Mouse (Mus musculus) gastrocnemius, adult 8-10 months (tissue): ENCODE measurements around the gene Cpne1. TPM values are rescaled to one million over a fixed set of nuclear protein-coding genes. Genes with fewer than 3 reads are reported as not detected.

Source experiments
- DNase-seq, 2 experiments: peaks; one replicate each; pipeline ENCODE4 v3.0.0; 2022; ENCODE audit warnings: low spot score in 2 of 2
- total RNA-seq, 4 experiments: library from RNA; stranded (reverse); gene quantifications; 2 replicates each; pipeline ENCODE4 v1.2.4; 2022

Gene Cpne1
- total RNA-seq, 4 experiments from 2014 or later = 5.6 to 13.2 (median 9.8) TPM

DNA sequence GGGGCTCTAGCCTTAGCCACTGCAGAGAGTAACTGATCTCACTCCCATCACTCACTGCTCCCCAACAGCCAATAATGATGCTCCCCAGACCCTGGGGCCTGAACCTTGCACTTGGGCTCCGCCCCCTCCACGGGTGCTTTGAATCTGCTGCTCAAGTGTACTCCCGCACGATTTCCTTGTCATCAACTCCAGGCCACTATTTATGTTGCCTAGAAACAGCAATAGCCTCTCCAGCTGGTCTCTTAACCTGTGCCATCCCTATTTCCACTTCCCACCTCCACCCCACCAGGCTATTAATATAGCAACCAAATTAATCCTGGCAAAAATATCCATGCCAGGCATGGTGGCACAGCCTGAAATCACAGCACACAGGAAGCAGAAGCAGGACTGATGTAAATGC, 32.1 kb downstream of the Cpne1 start:
- DNase-seq = no peak

DNA sequence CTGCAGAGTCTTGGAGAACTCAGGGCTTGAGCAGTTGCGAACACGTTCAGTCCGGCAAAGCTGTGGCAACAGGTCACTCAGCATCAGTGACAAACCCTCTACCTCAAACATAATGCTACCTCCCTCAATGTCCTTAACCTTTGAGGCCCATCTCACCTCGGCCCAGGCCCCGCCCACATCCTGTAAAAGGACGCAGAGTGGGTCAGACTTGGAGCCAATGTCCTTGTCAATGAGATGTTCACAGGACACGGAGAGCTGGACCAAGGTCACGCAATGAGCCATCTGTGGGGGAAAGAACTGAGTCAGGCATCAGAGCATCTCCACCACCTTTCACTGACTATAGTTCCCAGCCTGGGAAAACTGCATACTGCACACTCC, 32.6 kb downstream of the Cpne1 start:
- no peak for DNase-seq

DNA sequence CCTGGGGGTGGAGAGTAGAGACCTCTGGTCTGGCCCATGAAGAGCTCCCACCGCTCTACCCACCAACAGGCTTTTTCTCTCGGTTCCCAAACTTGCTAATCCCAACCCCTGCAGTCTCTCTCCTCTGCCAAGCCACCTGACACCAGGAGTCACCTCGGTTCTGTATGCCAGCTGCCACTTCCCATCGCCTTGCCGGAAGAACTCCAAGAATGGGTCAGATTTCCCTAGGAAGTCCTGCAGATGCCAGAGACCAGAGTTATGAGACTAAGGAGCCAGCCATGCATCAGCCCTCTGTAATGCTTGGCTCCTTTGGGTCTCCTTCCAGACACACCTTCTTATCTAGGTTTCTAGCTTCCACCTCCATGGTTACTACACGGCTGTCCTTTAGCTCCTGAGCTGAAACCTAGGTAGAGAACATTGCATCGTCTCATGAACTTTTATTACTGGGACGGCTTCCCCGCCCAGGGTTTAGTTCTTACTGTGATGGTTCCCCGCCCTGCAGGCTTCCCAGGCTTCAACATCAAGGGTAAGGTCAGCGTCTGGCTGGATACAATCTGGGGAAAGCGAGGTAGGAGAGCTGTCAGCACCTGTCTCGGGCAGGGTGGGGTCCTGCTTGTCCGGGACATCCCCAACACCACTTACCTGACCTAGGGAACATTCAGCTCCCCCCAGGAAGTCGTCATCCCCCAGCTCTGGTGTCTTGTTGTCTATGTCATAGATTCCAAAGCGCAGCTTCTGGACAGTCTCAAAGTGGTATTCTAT, 33.2 kb downstream of the Cpne1 start:
- DNase-seq = peak in 1 of 2 experiments; percentile 54

DNA sequence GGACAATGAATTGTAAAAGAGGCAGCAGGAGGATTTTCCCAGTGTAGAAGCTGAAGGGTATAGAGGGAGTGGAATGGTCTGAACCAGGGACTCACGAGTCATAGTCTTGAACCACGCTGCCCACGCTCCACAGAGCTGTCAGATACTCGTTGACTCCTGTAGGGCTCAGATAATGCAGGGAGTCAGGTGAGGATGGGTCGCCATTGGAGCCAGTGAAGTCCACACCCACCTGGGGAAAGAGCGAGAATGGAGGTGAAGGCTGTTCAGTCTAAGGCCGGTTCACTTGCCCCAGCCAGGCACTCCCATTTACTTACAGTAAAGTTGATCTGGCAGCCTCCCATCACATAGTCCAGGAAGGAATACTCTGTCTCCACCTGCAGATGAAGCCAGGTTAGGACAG, 34.3 kb downstream of the Cpne1 start:
- DNase-seq = no peak

DNA sequence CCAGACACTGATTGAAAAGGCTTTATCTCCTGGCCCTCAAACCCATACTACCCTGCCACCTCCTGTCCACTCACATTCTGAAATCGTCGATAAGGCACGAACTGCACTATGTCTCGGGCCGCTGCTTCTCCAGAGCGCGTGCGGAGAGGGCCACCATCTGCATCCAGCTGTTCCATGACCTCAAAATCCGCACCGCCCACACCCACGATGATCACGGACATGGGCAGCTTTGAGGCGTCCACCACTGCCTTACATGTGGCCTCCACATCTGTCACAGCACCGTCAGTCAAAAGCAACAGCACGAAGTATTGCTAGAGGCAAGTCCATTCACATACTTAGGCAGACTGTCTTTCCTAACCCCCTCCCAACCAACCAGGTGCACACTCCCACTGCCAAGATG, 38.0 kb downstream of the Cpne1 start:
- DNase-seq = no peak

DNA sequence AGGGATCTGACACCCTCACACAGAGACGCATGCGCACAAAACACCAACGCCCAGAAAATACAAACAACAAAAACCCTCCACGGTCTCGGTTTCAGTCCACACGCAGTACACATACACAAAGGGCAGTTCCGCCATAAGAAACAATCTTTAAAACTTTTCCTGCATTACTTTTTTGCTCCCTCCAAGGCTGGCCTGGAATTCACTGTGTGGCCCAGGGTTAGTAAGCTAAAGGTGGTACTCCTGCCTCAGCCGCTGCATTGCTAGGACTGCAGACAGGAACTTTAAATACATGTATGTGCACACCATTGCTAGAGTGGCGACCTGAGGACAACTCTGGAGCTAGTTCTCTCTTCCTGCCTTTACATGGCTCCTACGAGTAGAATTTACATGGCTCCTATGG, 40.5 kb downstream of the Cpne1 start:
- DNase-seq = no peak

DNA sequence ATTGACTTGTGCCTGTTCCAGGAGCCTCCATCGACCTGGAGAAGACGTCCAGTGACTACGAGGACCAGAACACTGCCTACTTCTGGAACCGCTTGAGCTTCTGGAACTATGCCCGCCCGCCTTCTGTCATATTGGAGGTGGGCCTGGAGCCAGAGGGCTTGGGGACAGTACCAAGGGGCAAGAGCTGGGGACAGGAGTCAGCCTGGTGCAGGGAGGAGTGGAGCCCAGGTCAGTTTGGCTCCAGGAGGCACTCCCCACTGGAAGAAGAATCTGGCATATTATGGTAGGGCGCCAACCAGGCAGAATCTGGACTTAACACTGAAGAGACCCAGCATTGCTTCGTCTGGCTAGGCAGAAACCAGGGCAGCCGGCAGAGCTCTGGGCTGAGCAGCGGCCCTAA, 43.8 kb downstream of the Cpne1 start:
- no peak for DNase-seq

DNA sequence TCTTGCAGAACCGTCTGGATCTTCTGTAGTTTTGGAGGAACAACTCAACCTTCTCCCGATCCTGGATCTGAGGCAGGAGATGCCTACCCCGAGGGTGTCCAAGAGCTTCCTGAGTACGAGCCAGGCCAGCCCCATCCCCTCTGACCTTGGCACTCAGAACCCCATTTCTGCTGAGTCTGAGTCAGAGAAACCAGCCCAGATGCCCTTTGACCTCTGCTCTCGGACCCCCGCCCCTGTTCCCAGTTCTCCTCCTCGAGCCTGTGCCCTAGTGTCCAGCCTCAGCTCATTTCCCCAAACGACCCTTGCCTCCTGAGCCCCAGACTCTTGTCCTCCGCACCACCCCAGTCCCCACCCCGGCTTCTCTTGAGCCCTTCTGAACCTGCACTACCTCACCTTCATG, 45.6 kb downstream of the Cpne1 start:
- DNase-seq = no peak

DNA sequence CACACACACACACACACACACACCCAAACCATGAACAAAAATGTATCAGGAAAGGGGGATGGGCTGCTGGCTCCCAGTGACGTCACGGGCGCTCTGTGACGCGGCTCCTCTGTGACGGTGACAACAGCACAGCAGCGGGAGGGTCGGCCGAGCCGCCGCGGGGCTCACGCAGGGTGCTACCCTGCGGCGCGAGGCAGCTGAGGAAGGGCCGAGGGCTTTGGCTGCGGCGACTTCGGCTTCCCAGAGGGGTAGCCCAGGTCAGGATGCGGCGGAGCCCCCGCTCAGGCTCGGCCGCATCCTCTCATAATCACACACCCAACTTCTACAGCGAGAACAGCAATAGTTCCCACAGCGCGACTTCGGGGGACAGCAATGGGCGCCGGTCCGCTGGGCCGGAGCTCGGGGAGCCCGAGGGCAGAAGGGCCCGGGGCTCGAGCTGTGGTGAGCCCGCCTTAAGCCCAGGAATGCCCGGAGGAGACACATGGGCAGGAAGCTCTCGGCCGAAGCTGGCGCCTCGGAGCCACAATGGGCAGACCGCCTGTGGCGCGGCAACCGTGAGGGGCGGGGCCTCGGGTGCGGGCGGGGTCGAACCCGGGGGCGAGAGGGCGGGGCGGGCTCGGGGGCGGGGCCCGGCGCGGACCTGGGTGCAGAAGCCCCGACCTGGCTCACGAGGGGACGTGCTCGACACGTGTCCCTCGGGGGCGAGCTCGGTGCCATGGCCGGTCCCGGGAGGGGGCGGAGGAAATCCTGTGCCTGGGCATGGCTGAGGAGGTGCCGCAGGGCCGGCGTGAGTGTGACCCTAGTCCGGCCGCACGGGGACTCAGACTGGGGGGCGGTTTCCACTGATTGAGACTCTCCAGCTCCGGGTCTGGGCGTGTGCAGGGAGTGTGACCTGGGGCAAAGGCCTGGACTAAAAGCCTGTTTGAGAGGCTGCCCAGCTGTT, 46.4 kb downstream of the Cpne1 start, which contains the start of gene Spag4:
Gene Spag4, plus strand, starts transcription at position 77 of the 943 bp plus-strand sequence.
- DNase-seq = peak; percentile 32 to 48

DNA sequence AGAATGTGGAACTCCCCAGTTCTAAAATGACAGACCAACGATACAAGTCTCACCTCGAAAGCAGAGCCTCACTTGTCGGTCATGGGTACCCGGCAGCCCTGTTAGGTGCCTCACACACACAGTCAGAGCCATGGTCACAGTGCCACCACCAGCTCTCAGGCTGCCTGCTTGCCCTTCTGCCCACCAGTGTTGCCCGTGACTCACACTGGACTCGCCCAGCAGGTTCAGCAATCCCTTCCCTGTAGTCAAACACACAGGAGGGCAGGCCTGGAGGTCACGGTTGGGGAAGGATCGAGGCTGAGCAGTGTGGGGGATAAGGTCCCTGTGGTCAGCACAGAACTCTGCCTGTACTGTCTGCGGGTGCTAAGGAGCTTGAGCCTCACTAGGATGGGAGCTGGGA, 58.9 kb downstream of the Cpne1 start, which contains the start of gene Fer1l4:
Gene Fer1l4, minus strand, starts transcription at position 132 of the 400 bp plus-strand sequence.
- no peak for DNase-seq

DNA sequence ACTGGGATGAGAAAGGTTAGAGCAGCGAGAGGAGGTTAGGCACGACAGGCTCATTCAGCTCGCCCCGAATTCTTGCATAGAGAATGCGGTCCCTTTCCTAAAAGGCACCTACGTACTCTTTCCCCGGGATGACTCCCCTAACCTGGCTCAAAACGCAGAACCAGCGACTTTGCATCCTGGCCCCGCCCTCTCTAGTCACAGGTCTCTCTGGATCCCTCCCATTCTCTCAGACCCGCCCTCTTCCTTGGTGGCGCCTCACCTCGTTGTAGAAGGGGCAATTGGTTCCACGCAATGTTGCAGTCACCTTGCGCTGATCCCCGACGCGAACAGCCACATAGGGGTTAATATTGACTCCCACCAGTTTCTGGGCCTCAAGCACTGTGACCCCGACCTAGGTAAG, 63.8 kb downstream of the Cpne1 start:
- DNase-seq = no peak

DNA sequence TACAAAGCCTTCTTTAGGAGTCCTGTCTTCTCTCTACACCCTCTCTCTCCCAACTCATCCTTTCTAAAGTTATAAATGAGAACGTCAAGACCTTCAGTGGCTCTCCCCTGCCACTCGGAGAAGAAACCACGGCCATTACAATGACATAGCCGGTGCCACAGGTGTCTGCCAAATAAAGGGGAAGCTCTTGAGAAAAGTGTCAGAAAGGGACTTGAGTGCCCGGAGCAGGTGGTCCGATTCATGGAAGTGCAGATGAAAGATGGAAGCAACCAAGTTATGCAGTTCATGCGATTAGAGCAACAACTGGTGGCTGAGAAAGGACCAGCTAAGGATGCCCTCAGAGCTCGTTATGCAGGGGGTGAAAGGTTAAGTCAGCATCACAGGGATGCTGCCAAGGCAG, 68.9 kb downstream of the Cpne1 start:
- DNase-seq = no peak

DNA sequence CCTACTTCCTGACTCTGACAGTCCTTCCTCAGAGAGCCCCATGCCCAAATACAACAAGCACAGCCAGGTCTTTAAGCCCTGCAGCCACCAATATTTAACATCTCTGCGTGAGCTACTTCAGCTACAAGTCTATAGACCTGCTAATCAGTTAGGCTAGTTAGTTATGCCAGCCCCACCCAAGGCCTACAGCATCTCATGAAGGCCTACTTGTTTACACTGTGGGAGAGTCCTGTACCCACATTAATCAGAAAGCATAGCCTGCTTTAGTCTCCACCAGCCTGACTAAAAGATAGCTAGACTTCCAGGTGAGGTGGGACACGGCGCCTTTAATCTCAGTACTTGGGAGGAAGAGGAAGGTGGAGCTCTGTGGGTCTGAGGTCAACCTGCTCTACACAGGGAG, 72.4 kb downstream of the Cpne1 start:
- DNase-seq = no peak

DNA sequence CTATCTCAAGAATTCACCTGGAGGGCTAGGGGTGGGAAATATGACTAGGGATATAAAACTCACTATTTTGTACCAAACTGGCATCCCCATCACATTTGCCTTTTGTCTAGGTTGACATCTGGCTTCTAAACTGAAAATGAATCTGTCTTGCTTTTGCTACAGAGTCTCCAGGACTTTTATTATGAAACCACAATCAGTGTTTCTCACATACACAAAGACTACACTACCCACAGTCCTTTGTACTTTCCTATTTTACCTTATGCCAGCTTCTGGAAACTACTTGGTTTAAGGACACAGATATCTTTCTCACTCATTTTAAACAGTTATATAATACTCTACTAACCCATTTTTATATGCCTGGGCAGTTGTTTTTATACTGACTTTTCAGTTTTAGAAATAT, 86.3 kb downstream of the Cpne1 start:
- no peak for DNase-seq

Other genes with a start within 250 kb of the Cpne1 start
- 100 to 1,000 TPM; 154 to 182 (median 168) TPM for gene Uqcc1, start 181.7 kb downstream of the Cpne1 start, total RNA-seq
- not detected for gene Gm15557, start 171.2 kb downstream of the Cpne1 start, total RNA-seq
- under 1 TPM in 2 of 4 experiments, not detected in 2; 0.16 to 0.19 TPM for gene Gdf5, start 166.6 kb downstream of the Cpne1 start, total RNA-seq
- 1 to 10 TPM; 4.1 to 4.5 (median 4.2) TPM for gene Cep250, start 155.5 kb downstream of the Cpne1 start, total RNA-seq
- under 1 TPM in 2 of 4 experiments, not detected in 2; 0.54 to 0.76 TPM for gene 6430550D23Rik, start 104.0 kb downstream of the Cpne1 start, total RNA-seq
- 10 to 100 TPM; 42.5 to 54.4 (median 49.1) TPM for gene Ergic3, start 103.9 kb downstream of the Cpne1 start, total RNA-seq
- gene Fer1l4, start 59.0 kb downstream of the Cpne1 start, total RNA-seq = not detected
- gene Spag4, start 46.8 kb downstream of the Cpne1 start, total RNA-seq = 1 to 10 TPM in 2 of 4 experiments, under 1 TPM in 1, not detected in 1; 0.83 to 1.2 (median 1.2) TPM
- gene Rbm12, start within 50 bp of the Cpne1 start, total RNA-seq = 1 to 10 TPM; 5.8 to 8.3 (median 6.9) TPM
- 1 to 10 TPM; 3.5 to 5.2 (median 3.9) TPM for gene Gm28036, start 15.1 kb upstream of the Cpne1 start, total RNA-seq
- gene Romo1, start 32.1 kb upstream of the Cpne1 start, total RNA-seq = 100 to 1,000 TPM; 192 to 289 (median 265) TPM
- 10 to 100 TPM; 85.7 to 90.2 (median 88.3) TPM for gene Nfs1, start 32.2 kb upstream of the Cpne1 start, total RNA-seq
- 100 to 1,000 TPM in 1 of 4 experiments, 10 to 100 TPM in 3; 71.4 to 105 (median 89.2) TPM for gene Rbm39, start 68.3 kb upstream of the Cpne1 start, total RNA-seq
- gene Phf20, start 84.5 kb upstream of the Cpne1 start, total RNA-seq = 10 to 100 TPM; 21.6 to 38.5 (median 29.1) TPM
- 1 to 10 TPM in 1 of 4 experiments, under 1 TPM in 3; 0.74 to 1.0 (median 0.85) TPM for gene Cnbd2, start 200.3 kb upstream of the Cpne1 start, total RNA-seq
- 10 to 100 TPM; 50.0 to 68.3 (median 62.9) TPM for gene Scand1, start 200.7 kb upstream of the Cpne1 start, total RNA-seq